Mouse (Mus musculus) lung, postnatal 4 days (tissue): ENCODE data around the gene Panx1.

ENCODE experiments used
- DNase-seq, 2 experiments: peaks; one replicate each; pipeline ENCODE4 v3.0.0; 2021

Panx1 gene

DNA sequence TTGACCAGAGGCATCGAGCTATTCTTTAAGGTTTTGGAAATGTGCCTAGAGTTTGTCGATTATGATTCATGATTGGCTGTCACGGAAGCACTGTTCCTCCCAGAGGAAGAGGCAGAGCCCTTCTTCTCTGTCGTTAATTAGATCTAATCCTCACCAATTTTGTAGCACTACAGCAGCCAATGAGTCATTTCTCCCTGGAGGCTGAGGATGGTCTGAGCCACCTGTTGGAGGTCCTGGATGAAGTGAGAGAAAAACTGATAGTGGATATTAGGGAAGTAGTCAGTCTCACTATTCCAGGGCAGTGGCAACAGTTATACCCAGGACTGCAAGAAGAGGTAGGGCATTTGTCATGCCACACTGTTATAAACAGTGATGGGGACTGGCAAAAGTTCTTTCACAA lies 75.1 kb downstream of the Panx1 start:
- no peak for DNase-seq

DNA sequence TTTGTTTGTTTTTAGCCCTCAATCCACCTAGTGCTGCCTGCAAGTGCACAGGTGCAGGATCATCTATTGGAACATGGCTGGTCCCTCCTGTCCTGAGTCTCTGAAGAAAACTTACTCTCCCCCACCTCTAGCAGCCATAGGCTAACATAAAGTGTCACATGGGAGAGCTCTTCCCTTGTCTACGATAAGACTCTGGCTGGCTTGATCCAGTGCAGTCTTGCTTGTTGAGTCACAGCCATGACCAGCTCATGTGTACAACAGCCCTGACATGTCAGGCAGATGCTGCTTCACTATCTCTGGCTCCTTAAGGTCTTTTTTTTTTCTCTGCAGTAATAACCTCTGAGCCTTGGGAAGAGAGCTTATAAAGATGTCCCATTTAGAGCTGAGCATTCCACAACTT lies 77.7 kb downstream of the Panx1 start:
- no peak for DNase-seq

GRCm38 (mm10) chr9:14966787-14967186 lies 78.5 kb downstream of the Panx1 start:
- no peak for DNase-seq

- DNase-seq = no peak
These were observed 79.9 kb downstream of the Panx1 start for GRCm38 (mm10) chr9:14965368-14965767.

DNA sequence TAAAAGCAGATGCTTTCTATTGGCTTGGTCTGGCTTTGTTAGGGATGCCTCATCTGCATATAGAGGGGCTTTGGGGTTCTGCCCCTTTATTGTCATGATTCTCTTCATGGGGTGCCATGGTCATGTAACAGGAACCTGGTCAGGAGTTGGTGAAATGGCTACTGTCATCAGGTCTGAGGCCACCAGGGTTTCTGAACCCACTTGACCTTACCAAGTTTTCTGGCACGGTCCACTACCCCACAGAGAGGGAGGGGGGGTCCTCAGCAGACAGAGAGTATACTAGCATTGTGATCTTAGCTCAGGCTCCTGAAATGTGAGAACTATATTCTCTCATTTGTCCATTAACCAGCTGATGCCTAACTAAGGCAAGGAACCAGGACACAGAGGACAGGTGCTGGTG lies 82.5 kb downstream of the Panx1 start:
- DNase-seq = no peak

DNA sequence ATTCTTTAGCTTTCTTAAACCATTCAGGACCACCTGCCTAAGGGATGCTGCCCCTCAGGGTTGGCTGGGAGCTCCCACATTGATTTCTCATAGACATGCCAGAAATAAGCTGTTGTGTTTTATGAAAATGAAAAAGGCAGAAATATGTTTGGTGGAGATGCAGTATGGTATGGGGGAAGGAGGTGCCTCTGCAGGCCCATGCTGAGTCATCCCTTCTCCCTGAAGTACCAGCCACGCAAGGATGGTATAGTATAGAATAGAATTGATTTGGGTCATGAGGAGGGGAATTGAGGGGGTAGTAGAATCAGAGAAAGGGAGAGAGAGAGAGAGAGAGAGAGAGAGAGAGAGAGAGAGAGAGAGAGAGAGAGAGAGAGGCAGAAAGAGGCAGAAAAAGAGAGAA lies 90.6 kb downstream of the Panx1 start:
- DNase-seq = no peak
